Mouse (Mus musculus) naive thymus-derived CD4-positive, alpha-beta T cell, adult 5 months (primary cell): ENCODE measurements around the gene Olfr1475. TPM values are rescaled to one million over a fixed set of nuclear protein-coding genes. Genes with fewer than 3 reads are reported as not detected.

Source experiments
- polyA plus RNA-seq: library from polyadenylated mRNA; unstranded; fragments of 100-300 nt; shearing (Covaris generic); gene quantifications from one replicate; pipeline ENCODE4 v1.2.1, GENCODE M21; 2017

Olfr1475 gene
- polyA plus RNA-seq, result not detected

GRCm38 (mm10) chr19:13480096-13480495, at the start of gene Olfr1475:
TSS of gene Olfr1475 (minus strand) at chr19:13480196.

DNA sequence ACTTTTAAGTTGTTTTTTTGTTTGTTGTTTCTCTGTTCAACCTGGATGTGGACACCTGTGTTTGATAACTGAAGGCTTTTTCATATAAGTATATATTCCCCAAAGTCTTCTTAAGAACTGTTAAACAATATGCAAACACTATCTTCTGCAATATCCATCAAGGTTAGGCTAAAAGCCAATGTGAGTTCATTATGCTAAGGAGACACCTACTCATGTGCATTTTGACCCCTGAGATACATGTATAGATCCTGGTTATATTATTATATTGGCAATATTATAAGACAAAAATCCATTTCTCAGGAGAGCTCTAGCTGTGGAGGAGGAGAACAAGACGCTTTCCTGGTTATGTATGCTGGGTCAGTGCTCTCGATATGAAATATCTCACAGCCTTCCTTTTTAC, 47.6 kb upstream of the Olfr1475 start, which contains the start of gene Olfr1480:
Olfr1480 (plus strand) TSS at position 301 of the 400 bp plus-strand sequence.

GRCm38 (mm10) chr19:13500246-13500645, 20.2 kb upstream of the Olfr1475 start, which contains the start of gene Olfr1477:
TSS of gene Olfr1477 (plus strand) at chr19:13500546.

DNA sequence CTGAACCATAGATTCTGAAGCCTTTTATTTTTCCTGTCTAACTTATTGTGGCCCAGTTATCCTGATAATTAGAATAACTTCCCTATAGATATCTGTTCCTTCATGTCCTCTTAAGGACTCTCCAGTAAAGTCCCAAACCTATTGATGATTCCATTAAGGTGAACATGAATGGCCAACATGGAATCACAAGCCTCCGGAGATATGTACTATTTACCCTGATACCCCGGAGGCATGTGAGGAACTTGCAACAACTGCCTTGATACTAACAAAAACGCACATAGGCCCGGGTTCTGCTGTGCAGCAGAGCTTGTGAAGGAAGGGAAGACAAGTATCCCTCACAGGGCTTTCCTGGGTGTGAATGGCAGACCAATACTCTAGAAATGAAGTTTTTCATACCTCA, 10.7 kb downstream of the Olfr1475 start, which contains the start of gene Olfr1474:
Olfr1474 (plus strand) TSS at position 301 of the 400 bp plus-strand sequence.

GRCm38 (mm10) chr19:13455986-13456385, 24.0 kb downstream of the Olfr1475 start, which contains the start of gene Olfr1472:
TSS of gene Olfr1472 (minus strand) at chr19:13456086.

DNA sequence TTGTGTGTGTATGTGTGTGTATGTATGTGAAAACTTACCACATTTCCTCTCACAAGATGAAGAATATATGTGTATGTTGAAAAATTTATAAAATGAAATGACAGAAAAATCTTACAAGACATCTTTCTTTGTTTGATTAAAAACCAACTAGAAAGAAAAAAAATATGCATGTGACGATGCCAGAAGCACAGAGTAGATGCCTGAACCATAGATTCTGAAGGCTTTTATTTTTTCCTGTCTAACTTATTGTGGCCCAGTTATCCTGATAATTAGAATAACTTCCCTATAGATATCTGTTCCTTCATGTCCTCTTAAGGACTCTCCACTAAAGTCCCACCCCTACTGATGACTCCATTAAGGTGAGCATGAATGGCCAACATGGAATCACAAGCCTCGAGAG, 36.9 kb downstream of the Olfr1475 start, which contains the start of gene Olfr1471:
Olfr1471 (plus strand) TSS at position 301 of the 400 bp plus-strand sequence.

Other genes with a start within 250 kb of the Olfr1475 start
- not detected for gene Olfr1463, start 248.9 kb downstream of the Olfr1475 start, polyA plus RNA-seq
- not detected for gene Olfr1465, start 164.7 kb downstream of the Olfr1475 start, polyA plus RNA-seq
- not detected for gene Olfr1466, start 141.3 kb downstream of the Olfr1475 start, polyA plus RNA-seq
- not detected for gene Olfr1467, start 118.0 kb downstream of the Olfr1475 start, polyA plus RNA-seq
- gene Olfr1469, start 72.3 kb downstream of the Olfr1475 start, polyA plus RNA-seq, result 0.39 TPM
- gene Olfr1471, start 36.8 kb downstream of the Olfr1475 start, polyA plus RNA-seq, result not detected
- gene Olfr1472, start 24.1 kb downstream of the Olfr1475 start, polyA plus RNA-seq, result not detected
- gene Olfr1474, start 10.6 kb downstream of the Olfr1475 start, polyA plus RNA-seq, result not detected
- gene Olfr1477, start 20.4 kb upstream of the Olfr1475 start, polyA plus RNA-seq, result 0.11 TPM
- not detected for gene Olfr1480, start 47.7 kb upstream of the Olfr1475 start, polyA plus RNA-seq
- not detected for gene Olfr1484, start 103.3 kb upstream of the Olfr1475 start, polyA plus RNA-seq
- not detected for gene Olfr1487, start 137.2 kb upstream of the Olfr1475 start, polyA plus RNA-seq
- gene Olfr1489, start 151.4 kb upstream of the Olfr1475 start, polyA plus RNA-seq, result not detected
- not detected for gene Olfr1490, start 170.9 kb upstream of the Olfr1475 start, polyA plus RNA-seq
- gene Olfr1491, start 217.1 kb upstream of the Olfr1475 start, polyA plus RNA-seq, result not detected
- not detected for gene Olfr1493-ps1, start 243.1 kb upstream of the Olfr1475 start, polyA plus RNA-seq